Comparison of ENCODE assay signal across 8 mouse cellular contexts in genomic region chr1:184041778-184042573, GRCm38 (mm10). TPM values are rescaled to one million over a fixed set of nuclear protein-coding genes. Genes with fewer than 3 reads are reported as not detected.
A peak's percentile ranks its signal among the peaks of the same experiment; 100 is the strongest.
DNase-seq lines count a peak whose midpoint lies in the region; ATAC-seq lines count a peak whose summit lies in the region.

No protein-coding gene starts in this region.

- no peak overlapping the region for H3K4me2 ChIP-seq in kidney, embryonic 16.5 days (replicated peaks; ENCODE audit: low read depth, low read length)
- H3K4me2 ChIP-seq in heart, embryonic 14.5 days (ENCODE audit: low read length): peak overlapping the region; percentile 60

- H3K27me3 ChIP-seq in kidney, embryonic 16.5 days (ENCODE audit: insufficient read depth, low read length): no peaks in the 10 kb centered on the region
- no peaks in the 10 kb centered on the region for H3K27me3 ChIP-seq in heart, embryonic 14.5 days (ENCODE audit: control insufficient read depth, insufficient read depth, low read length)

- peak; percentile 19 for DNase-seq in kidney, adult 9 months
- DNase-seq in adrenal gland, postnatal 14 days: peak; percentile 85
- DNase-seq in lung, postnatal 14 days: peak; percentile 54
- DNase-seq in thymus, postnatal 10 days (ENCODE audit: low spot score in 2 of 2): no peak
- no peak for DNase-seq in urinary bladder, adult 18-20 months (ENCODE audit: low spot score in 2 of 2)

- no peak for ATAC-seq in kidney, embryonic 16.5 days (ENCODE audit: low FRiP score, low TSS enrichment)
- ATAC-seq in heart, embryonic 14.5 days (ENCODE audit: insufficient number of reproducible peaks, insufficient read depth, low FRiP score, low read depth): peak; percentile 77
- no peak for ATAC-seq in megakaryocyte-erythroid progenitor cell, adult 5-6 weeks (replicated peaks; ENCODE audit: low FRiP score, low TSS enrichment, poor library complexity, severe bottlenecking)

- no peak overlapping the region for H3K27ac ChIP-seq in kidney, embryonic 16.5 days (ENCODE audit: low read length)
- H3K27ac ChIP-seq in heart, embryonic 14.5 days (replicated peaks in 1 of 2; ENCODE audit: control insufficient read depth in 1 of 2, insufficient read depth in 1 of 2, low read depth in 2 of 2, low read length in 2 of 2): peak overlapping the region; percentile 97 to 99

- no peak overlapping the region for H3K9ac ChIP-seq in kidney, embryonic 16.5 days (replicated peaks; ENCODE audit: low read length)
- peak overlapping the region; percentile 72 for H3K9ac ChIP-seq in heart, embryonic 14.5 days (ENCODE audit: low read length)

- no peaks in the 10 kb centered on the region for H3K9me3 ChIP-seq in kidney, embryonic 16.5 days (ENCODE audit: low read length)
- H3K9me3 ChIP-seq in heart, embryonic 14.5 days (ENCODE audit: control insufficient read depth, low read length): no peaks in the 10 kb centered on the region

- no peak overlapping the region for H3K4me3 ChIP-seq in kidney, embryonic 16.5 days (ENCODE audit: low read length)
- peak overlapping the region in 1 of 2 experiments; percentile 12; a peak in 1 of 4 replicates for H3K4me3 ChIP-seq in heart, embryonic 14.5 days (ENCODE audit: control insufficient read depth in 1 of 2, insufficient read depth in 1 of 2, low read depth in 1 of 2, low read length in 2 of 2)

- H3K36me3 ChIP-seq in kidney, embryonic 16.5 days (ENCODE audit: insufficient read depth, low read length): no peaks in the 10 kb centered on the region
- H3K36me3 ChIP-seq in heart, embryonic 14.5 days (ENCODE audit: control insufficient read depth, insufficient read depth, low read length): peaks cover 37% of the 10 kb centered on the region

- 63% methylated on average over 9 of the region's 9 CpGs for WGBS in kidney, embryonic 16.5 days
- 25% methylated on average over 9 of the region's 9 CpGs for WGBS in heart, embryonic 14.5 days

- H3K4me1 ChIP-seq in kidney, embryonic 16.5 days (ENCODE audit: insufficient read depth, low read length): peaks cover 12% of the 10 kb centered on the region
- H3K4me1 ChIP-seq in heart, embryonic 14.5 days (ENCODE audit: control insufficient read depth in 2 of 2, insufficient read depth in 2 of 2, low read length in 2 of 2): peaks cover 25 to 42% of the 10 kb centered on the region in 2 experiments

RNA-seq across cellular contexts. Expression of gene 1700056E22Rik, which starts 7.9 kb away (rescaled TPM):
- 1.6 and 1.7 TPM in 2 replicates for polyA plus RNA-seq in kidney, embryonic 16.5 days (2015; fragmentation: Nextera tagmentation; extraction: Ambion mirVana)
- total RNA-seq in adrenal gland, postnatal 14 days (2021): 5.4 and 5.7 TPM in 2 replicates
- polyA plus RNA-seq in heart, embryonic 14.5 days (2014; fragmentation: Nextera tagmentation; extraction: Ambion mirVana): 2.0 and 2.4 TPM in 2 replicates
- total RNA-seq in megakaryocyte-erythroid progenitor cell, adult 5-6 weeks (2014; fragmentation: Nextera tagmentation): 0.40 TPM in 1 of 2 replicates, not detected in the other
- 0.50 TPM in 1 of 2 replicates, not detected in the other for total RNA-seq in megakaryocyte-erythroid progenitor cell, adult 5-6 weeks (2017)

RNA-seq across cellular contexts. Expression of gene Dusp10, which starts 28.9 kb away (rescaled TPM):
- 7.1 and 7.4 TPM in 2 replicates for polyA plus RNA-seq in kidney, embryonic 16.5 days (2015; fragmentation: Nextera tagmentation; extraction: Ambion mirVana)
- total RNA-seq in adrenal gland, postnatal 14 days (2021): 19.0 and 19.6 TPM in 2 replicates
- polyA plus RNA-seq in heart, embryonic 14.5 days (2014; fragmentation: Nextera tagmentation; extraction: Ambion mirVana): 9.7 and 10.5 TPM in 2 replicates
- 3.4 and 5.2 TPM in 2 replicates for total RNA-seq in megakaryocyte-erythroid progenitor cell, adult 5-6 weeks (2014; fragmentation: Nextera tagmentation)
- total RNA-seq in megakaryocyte-erythroid progenitor cell, adult 5-6 weeks (2017): 1.2 and 10.1 TPM in 2 replicates

Comparison
In these comparisons a context has a peak if more than half of its experiments do, and no peak if none do; other contexts are left out.
1. DNase-seq: peak in kidney, adult 9 months (single experiment), adrenal gland, postnatal 14 days (single experiment) and lung, postnatal 14 days (single experiment); none in thymus, postnatal 10 days (0 of 2) and urinary bladder, adult 18-20 months (0 of 2).